Mouse (Mus musculus) ES-Bruce4 (cell line): ENCODE measurements around the gene Usp31. TPM values are rescaled to one million over a fixed set of nuclear protein-coding genes. Genes with fewer than 3 reads are reported as not detected.
A peak's percentile ranks its signal among the peaks of the same experiment; 100 is the strongest.

Experiments
- H3K27ac ChIP-seq: 2 replicates; pipeline ENCODE4 v1.5.1; 2012; ENCODE audit warnings: low read length, inconsistent platforms; ENCODE audit not compliant: insufficient read depth
- H3K27me3 ChIP-seq: 2 replicates; pipeline ENCODE4 v1.6.1; 2012; ENCODE audit warnings: mild to moderate bottlenecking, low read length, inconsistent platforms; ENCODE audit not compliant: control insufficient read depth, poor library complexity, insufficient read depth, severe bottlenecking
- H3K36me3 ChIP-seq: 2 replicates; pipeline ENCODE4 v1.6.1; 2012; ENCODE audit warnings: inconsistent platforms, mild to moderate bottlenecking, low read length, moderate library complexity; ENCODE audit not compliant: control insufficient read depth, poor library complexity, insufficient read depth, severe bottlenecking
- H3K4me1 ChIP-seq: one replicate; pipeline ENCODE4 v1.8.1; 2011; ENCODE audit warnings: low read length; ENCODE audit not compliant: control insufficient read depth, insufficient read depth
- H3K4me3 ChIP-seq: 2 replicates; pipeline ENCODE4 v1.5.1; 2011; ENCODE audit warnings: low read depth, mild to moderate bottlenecking, low read length
- H3K9ac ChIP-seq: 2 replicates; pipeline ENCODE4 v1.6.1; 2012; ENCODE audit warnings: low read depth, mild to moderate bottlenecking, inconsistent platforms; ENCODE audit not compliant: poor library complexity, severe bottlenecking
- H3K9me3 ChIP-seq: replicated peaks from 2 replicates; pipeline ENCODE4 v1.6.1; 2012; ENCODE audit warnings: mild to moderate bottlenecking, low read length, inconsistent platforms; ENCODE audit not compliant: control insufficient read depth, poor library complexity, insufficient read depth, severe bottlenecking
- CTCF ChIP-seq: IDR thresholded peaks from one replicate; pipeline ENCODE4 v1.8.1; 2011; ENCODE audit warnings: low read depth, low read length
- EP300 ChIP-seq: IDR thresholded peaks from 2 replicates; pipeline ENCODE4 v1.6.1; 2011; ENCODE audit warnings: low read depth, low read length; ENCODE audit not compliant: insufficient read depth
- POLR2A ChIP-seq: IDR thresholded peaks from one replicate; pipeline ENCODE4 v1.8.1; 2011; ENCODE audit warnings: low read length; ENCODE audit not compliant: insufficient read depth
- polyA plus RNA-seq: library from polyadenylated mRNA; stranded (reverse); fragments of >200 nt; gene quantifications from 2 replicates; pipeline ENCODE4 v1.2.4, GENCODE M21; 2011; ENCODE audit warnings: low read depth; ENCODE audit not compliant: missing spikeins, insufficient read depth, insufficient read length

Gene Usp31
- 20.3 and 24.0 TPM in 2 replicates for polyA plus RNA-seq

GRCm38 (mm10) chr7:121707073-121707667, at the start of gene Usp31:
Gene Usp31 (minus strand): TSS chr7:121707253.
- H3K27ac ChIP-seq: no peak within 1 kb of the TSS
- peaks cover 5% of the 10 kb centered on the region; the same call in 1 of the 2 replicates for H3K36me3 ChIP-seq
- peak within 1 kb of the TSS; percentile 97 for H3K4me3 ChIP-seq

GRCm38 (mm10) chr7:121754748-121755147, 47.7 kb upstream of the Usp31 start:
- no peak for TF ChIP-seq POLR2A
- no peak for TF ChIP-seq CTCF
- no peak for TF ChIP-seq EP300
- no peaks in the 10 kb centered on the region for H3K36me3 ChIP-seq
- H3K9ac ChIP-seq: no peak overlapping the region
- H3K27me3 ChIP-seq: no peaks in the 10 kb centered on the region; the same call in 1 of the 2 replicates
- no peak overlapping the region for H3K27ac ChIP-seq
- no peaks in the 10 kb centered on the region; the same call in 1 of the 2 replicates for H3K9me3 ChIP-seq
- no peak overlapping the region for H3K4me3 ChIP-seq
- no peaks in the 10 kb centered on the region for H3K4me1 ChIP-seq

More at GRCm38 (mm10) chr7:121707073-121707667, at the start of gene Usp31:
- H3K4me1 ChIP-seq: peaks cover 2% of the 10 kb centered on the region
- no peak for TF ChIP-seq CTCF
- TF ChIP-seq EP300: peak; percentile 69; the same call in 1 of the 2 replicates
- H3K27me3 ChIP-seq: no peaks in the 10 kb centered on the region
- H3K9me3 ChIP-seq: no peaks in the 10 kb centered on the region
- H3K9ac ChIP-seq: peak within 1 kb of the TSS; percentile 81

GRCm38 (mm10) chr7:121750244-121750643, 43.2 kb upstream of the Usp31 start:
- Histone ChIP-seq H3K36me3 (no peaks in the 10 kb centered on the region), H3K9ac (no peak overlapping the region), H3K4me1 (no peaks in the 10 kb centered on the region), H3K27me3 (no peaks in the 10 kb centered on the region; the same call in 1 of the 2 replicates), H3K27ac (no peak overlapping the region), H3K4me3 (no peak overlapping the region), H3K9me3 (no peaks in the 10 kb centered on the region)
- no peak for TF ChIP-seq POLR2A
- TF ChIP-seq EP300: no peak
- TF ChIP-seq CTCF: no peak

- H3K27me3 ChIP-seq: no peaks in the 10 kb centered on the region
- H3K4me3 ChIP-seq: no peak overlapping the region
- TF ChIP-seq EP300: no peak
- no peak for TF ChIP-seq CTCF
- no peak for TF ChIP-seq POLR2A
These were observed 30.7 kb upstream of the Usp31 start for GRCm38 (mm10) chr7:121737511-121738415.

GRCm38 (mm10) chr7:121734171-121734831, 27.2 kb upstream of the Usp31 start, which contains the start of gene Scnn1g:
Gene Scnn1g (plus strand): TSS chr7:121734479.
- no peaks in the 10 kb centered on the region for H3K9me3 ChIP-seq
- no peaks in the 10 kb centered on the region for H3K36me3 ChIP-seq
- TF ChIP-seq CTCF (peak; percentile 99), EP300 (no peak)
- no peak within 1 kb of the TSS for H3K27ac ChIP-seq
- H3K9ac ChIP-seq: no peak within 1 kb of the TSS
- no peaks in the 10 kb centered on the region for H3K4me1 ChIP-seq
- H3K27me3 ChIP-seq: no peaks in the 10 kb centered on the region
- peak within 1 kb of the TSS; percentile 49 for H3K4me3 ChIP-seq

More at GRCm38 (mm10) chr7:121737511-121738415, 30.7 kb upstream of the Usp31 start:
- no peak overlapping the region for H3K27ac ChIP-seq
- no peaks in the 10 kb centered on the region for H3K36me3 ChIP-seq
- no peaks in the 10 kb centered on the region for H3K4me1 ChIP-seq
- no peak overlapping the region for H3K9ac ChIP-seq
- no peaks in the 10 kb centered on the region for H3K9me3 ChIP-seq
